12 mouse cellular contexts compared by ENCODE assay signal in the genomic region with DNA sequence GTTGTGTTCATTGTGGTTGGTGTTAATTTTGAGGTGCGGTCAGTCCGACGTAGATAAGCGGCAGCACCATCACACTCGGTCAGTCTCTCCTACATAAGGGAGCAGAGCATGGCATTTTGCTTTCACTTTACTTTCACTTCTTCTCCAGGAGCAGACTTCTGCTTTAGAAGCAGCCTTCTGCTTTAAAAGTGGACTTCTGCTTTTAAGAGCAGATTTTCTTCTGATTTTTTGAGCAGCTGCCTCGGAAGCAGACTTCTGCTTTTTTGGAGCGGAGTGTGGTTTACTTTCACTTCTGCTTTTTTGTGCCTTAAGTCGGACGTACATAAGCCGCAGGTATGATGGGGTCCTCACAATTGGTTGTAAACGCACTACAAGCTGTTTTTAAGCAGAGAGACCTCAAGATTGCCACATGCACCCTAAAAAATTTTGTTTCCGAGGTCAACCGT. TPM values are rescaled to one million over a fixed set of nuclear protein-coding genes. Genes with fewer than 3 reads are reported as not detected.
DNase-seq lines count a peak whose midpoint lies in the region; ATAC-seq and TF ChIP-seq lines count a peak whose summit lies in the region.
"Had no signal": no experiment of that assay in that cellular context is flagged by ENCODE, and none has a peak within 500 bp of the region (broad histone marks: within the 10 kb centered on the region; RNA-seq: fewer than 3 reads in every experiment).

No protein-coding gene starts in this region.

- H3ac ChIP-seq in myocyte (ENCODE audit: control insufficient read depth, insufficient read length), result no peak overlapping the region

- peak overlapping the region; percentile 6 for H3K4me3 ChIP-seq in myocyte
- no peak overlapping the region for H3K4me3 ChIP-seq in embryonic facial prominence, embryonic 10.5 days
- no peak overlapping the region for H3K4me3 ChIP-seq in forebrain, embryonic 15.5 days
- H3K4me3 ChIP-seq: forebrain, embryonic 12.5 days; stomach, embryonic 15.5 days had no signal

- H3K4me1 ChIP-seq in embryonic facial prominence, embryonic 10.5 days, result no peaks in the 10 kb centered on the region
- H3K4me1 ChIP-seq in forebrain, embryonic 15.5 days, result no peaks in the 10 kb centered on the region
- H3K4me1 ChIP-seq: forebrain, embryonic 12.5 days; stomach, embryonic 15.5 days had no signal

- peak; percentile 8 to 43 for DNase-seq in adrenal gland, adult (ENCODE audit: inconsistent age in 2 of 2, low spot score in 1 of 2)
- DNase-seq in adrenal gland, postnatal 36 days, result no peak
- DNase-seq in B cell, adult 2 months, result peak; percentile 81 to 86
- DNase-seq in testis, postnatal 10 days (ENCODE audit: low spot score), result no peak
- no peak for DNase-seq in embryonic facial prominence, embryonic 10.5 days (ENCODE audit: low spot score)
- DNase-seq: kidney, postnatal 25 days had no signal

- H3K79me2 ChIP-seq in myocyte (ENCODE audit: control insufficient read depth, insufficient read depth), result no peaks in the 10 kb centered on the region

- 93% methylated on average over 13 of the region's 13 CpGs for WGBS in embryonic facial prominence, embryonic 10.5 days
- 92% methylated on average over 13 of the region's 13 CpGs for WGBS in forebrain, embryonic 15.5 days

- no peaks in the 10 kb centered on the region for H3K36me3 ChIP-seq in myocyte (ENCODE audit: control insufficient read depth, insufficient read depth)
- no peaks in the 10 kb centered on the region for H3K36me3 ChIP-seq in embryonic facial prominence, embryonic 10.5 days (replicated peaks)
- H3K36me3 ChIP-seq in forebrain, embryonic 15.5 days, result no peaks in the 10 kb centered on the region
- H3K36me3 ChIP-seq: forebrain, embryonic 12.5 days; stomach, embryonic 15.5 days had no signal

- peak; percentile 67 for ATAC-seq in inflammation-experienced regulatory T-cells, adult 6 months
- ATAC-seq in forebrain, embryonic 15.5 days (replicated peaks), result no peak
- ATAC-seq: midbrain, embryonic 16.5 days had no signal

- no peak overlapping the region for H3K9ac ChIP-seq in forebrain, embryonic 15.5 days (replicated peaks)
- H3K9ac ChIP-seq: forebrain, embryonic 12.5 days; stomach, embryonic 15.5 days had no signal

- H3K27ac ChIP-seq in embryonic facial prominence, embryonic 10.5 days (replicated peaks), result no peak overlapping the region
- H3K27ac ChIP-seq in forebrain, embryonic 15.5 days (replicated peaks), result no peak overlapping the region
- H3K27ac ChIP-seq: forebrain, embryonic 12.5 days; stomach, embryonic 15.5 days had no signal

- no peaks in the 10 kb centered on the region for H3K27me3 ChIP-seq in myocyte (ENCODE audit: control insufficient read depth, insufficient read depth, insufficient read length)
- no peaks in the 10 kb centered on the region for H3K27me3 ChIP-seq in embryonic facial prominence, embryonic 10.5 days (replicated peaks; ENCODE audit: low read depth, poor library complexity, severe bottlenecking)
- H3K27me3 ChIP-seq in forebrain, embryonic 15.5 days, result no peaks in the 10 kb centered on the region
- H3K27me3 ChIP-seq: forebrain, embryonic 12.5 days; stomach, embryonic 15.5 days had no signal

- no peak for TF ChIP-seq POLR2A in myocyte (IDR thresholded peaks at IDR 0.05; ENCODE audit: insufficient read length, low read depth)

- peaks cover 35% of the 10 kb centered on the region for H3K9me3 ChIP-seq in embryonic facial prominence, embryonic 10.5 days
- H3K9me3 ChIP-seq in forebrain, embryonic 15.5 days, result peaks cover 17% of the 10 kb centered on the region; the same call in 1 of the 2 replicates
- H3K9me3 ChIP-seq: stomach, embryonic 15.5 days had no signal

- H3K4me2 ChIP-seq in myocyte (ENCODE audit: low read depth), result peak overlapping the region; percentile 59
- H3K4me2 ChIP-seq in forebrain, embryonic 15.5 days (replicated peaks), result no peak overlapping the region
- H3K4me2 ChIP-seq: forebrain, embryonic 12.5 days; stomach, embryonic 15.5 days had no signal

TF ChIP-seq in myocyte, 11 proteins besides CTCF, POLR2A, EP300 and RAD21:
- TF ChIP-seq MAX (IDR thresholded peaks at IDR 0.05; ENCODE audit: low read depth), result no peak
- no peak for TF ChIP-seq E2F4 (IDR thresholded peaks at IDR 0.05; ENCODE audit: insufficient read depth)
- TF ChIP-seq MYOD1 (IDR thresholded peaks at IDR 0.05; ENCODE audit: control insufficient read depth in 1 of 3, insufficient read length in 2 of 3, low read depth in 2 of 3), result no peak
- TF ChIP-seq CEBPB (IDR thresholded peaks at IDR 0.05; ENCODE audit: insufficient read depth, poor library complexity, severe bottlenecking), result no peak
- TF ChIP-seq MYOG (IDR thresholded peaks at IDR 0.05; ENCODE audit: control insufficient read depth in 1 of 3, insufficient read depth in 1 of 3, insufficient read length in 2 of 3, low read depth in 2 of 3), result no peak

RNA-seq across cellular contexts. Expression of gene Slc22a27, which starts 54.1 kb away (rescaled TPM):
- total RNA-seq in adrenal gland, postnatal 36 days (2021), result not detected
- not detected for polyA plus RNA-seq in inflammation-experienced regulatory T-cells, adult 6 months (2017; shearing (Covaris generic))
- polyA plus RNA-seq in myocyte (2012; fragmentation: generic; extraction: Trizol), result not detected
- not detected in 2 replicates for polyA plus RNA-seq in embryonic facial prominence, embryonic 10.5 days (2016; fragmentation: Nextera tagmentation; extraction: Ambion mirVana)
- polyA plus RNA-seq in forebrain, embryonic 15.5 days (2015; fragmentation: Nextera tagmentation; extraction: Ambion mirVana), result not detected in 2 replicates
- polyA plus RNA-seq: forebrain, embryonic 12.5 days; midbrain, embryonic 16.5 days had no signal

Comparison
In these comparisons a context has a peak if more than half of its experiments do, and no peak if none do; other contexts are left out.
1. DNase-seq: peak in adrenal gland, adult (2 of 2) and B cell, adult 2 months (2 of 2); none in adrenal gland, postnatal 36 days (0 of 2), testis, postnatal 10 days (single experiment) and embryonic facial prominence, embryonic 10.5 days (single experiment).